Mouse (Mus musculus): ENCODE measurements around the gene Ppil6.

- TF ChIP-seq CTCF (IDR thresholded peaks at IDR 0.05; ENCODE audit: insufficient read depth, low read depth, low read length) (no peak), POLR2A (IDR thresholded peaks at IDR 0.05; ENCODE audit: insufficient read depth, low read depth, low read length) (no peak)
Observed at GRCm38 (mm10) chr10:41537983-41538330, 47.7 kb downstream of the Ppil6 start.

Measured in olfactory bulb, adult 2 months (tissue).